Mouse (Mus musculus): ENCODE results near the gene Prkag1.

DNA sequence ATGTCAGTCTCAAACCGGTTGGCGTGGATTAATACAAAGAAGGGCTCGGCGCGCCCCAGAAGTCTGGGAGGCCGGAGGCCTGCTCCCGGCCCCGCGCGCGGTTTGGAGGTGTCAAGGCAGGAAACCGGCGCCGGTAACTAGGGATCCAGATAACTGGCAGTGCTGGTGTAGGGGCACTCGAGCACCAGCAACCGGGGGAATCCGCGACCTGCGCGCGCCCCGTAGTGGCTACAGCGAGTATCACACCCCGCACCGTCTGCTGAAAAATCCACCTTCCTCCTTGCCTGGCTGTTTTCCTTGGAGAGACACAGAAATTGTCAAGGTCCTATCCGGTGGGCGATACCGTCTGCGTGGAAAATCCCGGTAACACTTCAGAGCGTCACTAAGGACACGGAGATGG, 27.3 kb downstream of the Prkag1 start:
- TF ChIP-seq CTCF (IDR thresholded peaks at IDR 0.05; ENCODE audit: control insufficient read depth, insufficient read depth, insufficient read length) = peak; percentile 96
- TF ChIP-seq MAX (IDR thresholded peaks at IDR 0.05) = no peak
- no peak for TF ChIP-seq USF1 (IDR thresholded peaks at IDR 0.05; ENCODE audit: low read depth)
- TF ChIP-seq MYOG (IDR thresholded peaks at IDR 0.05; ENCODE audit: control insufficient read depth, extremely low read depth, insufficient read length) = no peak

Measured in C2C12 (cell line).